Mouse (Mus musculus) layer of hippocampus, postnatal 36 days (tissue): ENCODE measurements around the gene Csnk1e. TPM values are rescaled to one million over a fixed set of nuclear protein-coding genes. Genes with fewer than 3 reads are reported as not detected.

ENCODE experiments used
- DNase-seq, 2 experiments: peaks; one replicate each; pipeline ENCODE4 v3.0.0; 2022
- total RNA-seq, 2 experiments: library from RNA; stranded (reverse); gene quantifications; 2 replicates each; pipeline ENCODE4 v1.2.3; 2021

Gene Csnk1e
- total RNA-seq, 2 experiments from 2014 or later, result 111 to 120 TPM

GRCm38 (mm10) chr15:79422715-79423243, 32.6 kb downstream of the Csnk1e start:
- no peak for DNase-seq

GRCm38 (mm10) chr15:79418677-79419076, 36.7 kb downstream of the Csnk1e start:
- DNase-seq, result no peak

GRCm38 (mm10) chr15:79418265-79418664, 37.1 kb downstream of the Csnk1e start:
- DNase-seq, result no peak

- DNase-seq, result no peak
Measured at GRCm38 (mm10) chr15:79417379-79417778, 38.0 kb downstream of the Csnk1e start.

GRCm38 (mm10) chr15:79416460-79417085, 38.8 kb downstream of the Csnk1e start:
- DNase-seq, result no peak

- DNase-seq, result no peak
Measured at GRCm38 (mm10) chr15:79414513-79414912, 40.9 kb downstream of the Csnk1e start.

- no peak for DNase-seq
Measured at GRCm38 (mm10) chr15:79413802-79414201, 41.6 kb downstream of the Csnk1e start.

GRCm38 (mm10) chr15:79413201-79413600, 42.2 kb downstream of the Csnk1e start:
- no peak for DNase-seq

- DNase-seq, result no peak
Measured at GRCm38 (mm10) chr15:79411363-79412065, 43.9 kb downstream of the Csnk1e start.

GRCm38 (mm10) chr15:79409077-79409573, 46.2 kb downstream of the Csnk1e start:
- DNase-seq, result no peak

- no peak for DNase-seq
Measured at GRCm38 (mm10) chr15:79406564-79406963, 48.8 kb downstream of the Csnk1e start.

GRCm38 (mm10) chr15:79404277-79404676, 51.1 kb downstream of the Csnk1e start:
- DNase-seq, result no peak

- no peak for DNase-seq
Measured at GRCm38 (mm10) chr15:79403763-79404210, 51.6 kb downstream of the Csnk1e start.

- peak; percentile 87 to 90 for DNase-seq
Measured at GRCm38 (mm10) chr15:79402836-79403762, 52.3 kb downstream of the Csnk1e start, which contains the start of gene Tmem184b. Gene Tmem184b (minus strand): TSS chr15:79403569.

GRCm38 (mm10) chr15:79402176-79402575, 53.2 kb downstream of the Csnk1e start:
- no peak for DNase-seq

- DNase-seq, result no peak
Measured at GRCm38 (mm10) chr15:79400975-79401365, 54.4 kb downstream of the Csnk1e start.

- no peak for DNase-seq
Measured at GRCm38 (mm10) chr15:79400134-79400974, 55.0 kb downstream of the Csnk1e start.

GRCm38 (mm10) chr15:79399231-79400052, 55.9 kb downstream of the Csnk1e start:
- DNase-seq, result no peak

- no peak for DNase-seq
Measured at GRCm38 (mm10) chr15:79396736-79397135, 58.6 kb downstream of the Csnk1e start.

- no peak for DNase-seq
Measured at GRCm38 (mm10) chr15:79395281-79395680, 60.1 kb downstream of the Csnk1e start.
